Mouse (Mus musculus): ENCODE measurements around the gene Scn10a. TPM values are rescaled to one million over a fixed set of nuclear protein-coding genes. Genes with fewer than 3 reads are reported as not detected.

Gene Scn10a
- polyA plus RNA-seq, 1 experiment = not detected

GRCm38 (mm10) chr9:119686187-119686586 is 32.9 kb downstream of the Scn10a start:
- Histone ChIP-seq H3K4me3 (replicated peaks; ENCODE audit: insufficient read depth, low read depth, low read length) (no peak overlapping the region), H3K4me1 (ENCODE audit: control insufficient read depth, insufficient read depth, low read length) (no peaks in the 10 kb centered on the region; the same call in 1 of the 2 replicates), H3K27me3 (ENCODE audit: control insufficient read depth, insufficient read depth, low read length) (no peaks in the 10 kb centered on the region; the same call in 1 of the 2 replicates), H3K27ac (ENCODE audit: insufficient read depth, low read length) (no peak overlapping the region)
- WGBS = 96% methylated on average over 8 of the region's 8 CpGs
- DNase-seq = no peak
- TF ChIP-seq CTCF (IDR thresholded peaks at IDR 0.05; ENCODE audit: borderline replicate concordance, insufficient read depth, low read depth, low read length) = no peak

GRCm38 (mm10) chr9:119680896-119681295 is 38.2 kb downstream of the Scn10a start:
- no peak for DNase-seq
- WGBS = 81% methylated on average over 3 of the region's 3 CpGs
- TF ChIP-seq CTCF (IDR thresholded peaks at IDR 0.05; ENCODE audit: borderline replicate concordance, insufficient read depth, low read depth, low read length) = no peak
- no peak for TF ChIP-seq POLR2A (IDR thresholded peaks at IDR 0.05; ENCODE audit: borderline replicate concordance, insufficient read depth, low read length)
- no peak overlapping the region for H3K27ac ChIP-seq (ENCODE audit: insufficient read depth, low read length)
- no peaks in the 10 kb centered on the region; the same call in 1 of the 2 replicates for H3K27me3 ChIP-seq (ENCODE audit: control insufficient read depth, insufficient read depth, low read length)
- no peak overlapping the region for H3K4me3 ChIP-seq (replicated peaks; ENCODE audit: insufficient read depth, low read depth, low read length)
- no peaks in the 10 kb centered on the region for H3K4me1 ChIP-seq (ENCODE audit: control insufficient read depth, insufficient read depth, low read length)

- Histone ChIP-seq H3K4me3 (replicated peaks; ENCODE audit: insufficient read depth, low read depth, low read length) (no peak overlapping the region), H3K4me1 (ENCODE audit: control insufficient read depth, insufficient read depth, low read length) (no peaks in the 10 kb centered on the region), H3K27me3 (ENCODE audit: control insufficient read depth, insufficient read depth, low read length) (no peaks in the 10 kb centered on the region; the same call in 1 of the 2 replicates), H3K27ac (ENCODE audit: insufficient read depth, low read length) (no peak overlapping the region)
- no peak for TF ChIP-seq CTCF (IDR thresholded peaks at IDR 0.05; ENCODE audit: borderline replicate concordance, insufficient read depth, low read depth, low read length)
- no peak for TF ChIP-seq POLR2A (IDR thresholded peaks at IDR 0.05; ENCODE audit: borderline replicate concordance, insufficient read depth, low read length)
- DNase-seq = no peak
- whole genome bisulfite sequencing = 59% methylated on average over 1 of the region's 1 CpGs
Measured at GRCm38 (mm10) chr9:119664109-119664508, 55.0 kb downstream of the Scn10a start.

GRCm38 (mm10) chr9:119656111-119656510 is 63.0 kb downstream of the Scn10a start:
- peak; percentile 29 to 43 for DNase-seq
- Histone ChIP-seq H3K27me3 (ENCODE audit: control insufficient read depth, insufficient read depth, low read length) (no peaks in the 10 kb centered on the region), H3K27ac (ENCODE audit: insufficient read depth, low read length) (no peak overlapping the region), H3K4me1 (ENCODE audit: control insufficient read depth, insufficient read depth, low read length) (peaks cover 3% of the 10 kb centered on the region; the same call in 1 of the 2 replicates), H3K4me3 (replicated peaks; ENCODE audit: insufficient read depth, low read depth, low read length) (no peak overlapping the region)
- TF ChIP-seq CTCF (IDR thresholded peaks at IDR 0.05; ENCODE audit: borderline replicate concordance, insufficient read depth, low read depth, low read length) (no peak), POLR2A (IDR thresholded peaks at IDR 0.05; ENCODE audit: borderline replicate concordance, insufficient read depth, low read length) (no peak)
- WGBS = 4% methylated on average over 6 of the region's 6 CpGs

- Histone ChIP-seq H3K4me3 (replicated peaks; ENCODE audit: insufficient read depth, low read depth, low read length) (no peak overlapping the region), H3K27ac (ENCODE audit: insufficient read depth, low read length) (no peak overlapping the region), H3K27me3 (ENCODE audit: control insufficient read depth, insufficient read depth, low read length) (no peaks in the 10 kb centered on the region), H3K4me1 (ENCODE audit: control insufficient read depth, insufficient read depth, low read length) (peaks cover 3% of the 10 kb centered on the region; the same call in 1 of the 2 replicates)
- WGBS = 74% methylated on average over 5 of the region's 5 CpGs
- TF ChIP-seq CTCF (IDR thresholded peaks at IDR 0.05; ENCODE audit: borderline replicate concordance, insufficient read depth, low read depth, low read length) (no peak), POLR2A (IDR thresholded peaks at IDR 0.05; ENCODE audit: borderline replicate concordance, insufficient read depth, low read length) (no peak)
- no peak for DNase-seq
Measured at GRCm38 (mm10) chr9:119653758-119654157, 65.4 kb downstream of the Scn10a start.

GRCm38 (mm10) chr9:119646942-119647547 is 72.1 kb downstream of the Scn10a start:
- TF ChIP-seq CTCF (IDR thresholded peaks at IDR 0.05; ENCODE audit: borderline replicate concordance, insufficient read depth, low read depth, low read length) (peak; percentile 59), POLR2A (IDR thresholded peaks at IDR 0.05; ENCODE audit: borderline replicate concordance, insufficient read depth, low read length) (no peak)
- Histone ChIP-seq H3K4me3 (replicated peaks; ENCODE audit: insufficient read depth, low read depth, low read length) (no peak overlapping the region), H3K27me3 (ENCODE audit: control insufficient read depth, insufficient read depth, low read length) (no peaks in the 10 kb centered on the region), H3K27ac (ENCODE audit: insufficient read depth, low read length) (no peak overlapping the region), H3K4me1 (ENCODE audit: control insufficient read depth, insufficient read depth, low read length) (no peaks in the 10 kb centered on the region)
- DNase-seq = peak; percentile 20 to 53
- WGBS = 58% methylated on average over 8 of the region's 8 CpGs

GRCm38 (mm10) chr9:119641985-119642384 is 77.1 kb downstream of the Scn10a start:
- H3K4me1 ChIP-seq (ENCODE audit: control insufficient read depth, insufficient read depth, low read length) = no peaks in the 10 kb centered on the region
- DNase-seq = no peak
- no peaks in the 10 kb centered on the region for H3K27me3 ChIP-seq (ENCODE audit: control insufficient read depth, insufficient read depth, low read length)
- no peak overlapping the region for H3K4me3 ChIP-seq (replicated peaks; ENCODE audit: insufficient read depth, low read depth, low read length)
- 89% methylated on average over 6 of the region's 6 CpGs for WGBS
- no peak overlapping the region for H3K27ac ChIP-seq (ENCODE audit: insufficient read depth, low read length)
- TF ChIP-seq POLR2A (IDR thresholded peaks at IDR 0.05; ENCODE audit: borderline replicate concordance, insufficient read depth, low read length) (no peak), CTCF (IDR thresholded peaks at IDR 0.05; ENCODE audit: borderline replicate concordance, insufficient read depth, low read depth, low read length) (no peak)

GRCm38 (mm10) chr9:119634216-119634843 is 84.8 kb downstream of the Scn10a start:
- 59% methylated on average over 11 of the region's 11 CpGs for WGBS
- TF ChIP-seq CTCF (IDR thresholded peaks at IDR 0.05; ENCODE audit: borderline replicate concordance, insufficient read depth, low read depth, low read length) (no peak), POLR2A (IDR thresholded peaks at IDR 0.05; ENCODE audit: borderline replicate concordance, insufficient read depth, low read length) (no peak)
- H3K4me3 ChIP-seq (replicated peaks; ENCODE audit: insufficient read depth, low read depth, low read length) = no peak overlapping the region

More at GRCm38 (mm10) chr9:119634216-119634843, 84.8 kb downstream of the Scn10a start:
- Histone ChIP-seq H3K4me1 (ENCODE audit: control insufficient read depth, insufficient read depth, low read length) (peaks cover 16% of the 10 kb centered on the region), H3K27ac (ENCODE audit: insufficient read depth, low read length) (no peak overlapping the region), H3K27me3 (ENCODE audit: control insufficient read depth, insufficient read depth, low read length) (no peaks in the 10 kb centered on the region; the same call in 1 of the 2 replicates)
- DNase-seq = no peak

Data from cerebellum, adult 2 months (tissue).